Mouse (Mus musculus): Measurements from ENCODE around the gene Tut1. TPM values are rescaled to one million over a fixed set of nuclear protein-coding genes. Genes with fewer than 3 reads are reported as not detected.

Tut1 gene
- total RNA-seq (2012; rRNA removed): 42.6 and 49.6 TPM in 2 replicates

DNA sequence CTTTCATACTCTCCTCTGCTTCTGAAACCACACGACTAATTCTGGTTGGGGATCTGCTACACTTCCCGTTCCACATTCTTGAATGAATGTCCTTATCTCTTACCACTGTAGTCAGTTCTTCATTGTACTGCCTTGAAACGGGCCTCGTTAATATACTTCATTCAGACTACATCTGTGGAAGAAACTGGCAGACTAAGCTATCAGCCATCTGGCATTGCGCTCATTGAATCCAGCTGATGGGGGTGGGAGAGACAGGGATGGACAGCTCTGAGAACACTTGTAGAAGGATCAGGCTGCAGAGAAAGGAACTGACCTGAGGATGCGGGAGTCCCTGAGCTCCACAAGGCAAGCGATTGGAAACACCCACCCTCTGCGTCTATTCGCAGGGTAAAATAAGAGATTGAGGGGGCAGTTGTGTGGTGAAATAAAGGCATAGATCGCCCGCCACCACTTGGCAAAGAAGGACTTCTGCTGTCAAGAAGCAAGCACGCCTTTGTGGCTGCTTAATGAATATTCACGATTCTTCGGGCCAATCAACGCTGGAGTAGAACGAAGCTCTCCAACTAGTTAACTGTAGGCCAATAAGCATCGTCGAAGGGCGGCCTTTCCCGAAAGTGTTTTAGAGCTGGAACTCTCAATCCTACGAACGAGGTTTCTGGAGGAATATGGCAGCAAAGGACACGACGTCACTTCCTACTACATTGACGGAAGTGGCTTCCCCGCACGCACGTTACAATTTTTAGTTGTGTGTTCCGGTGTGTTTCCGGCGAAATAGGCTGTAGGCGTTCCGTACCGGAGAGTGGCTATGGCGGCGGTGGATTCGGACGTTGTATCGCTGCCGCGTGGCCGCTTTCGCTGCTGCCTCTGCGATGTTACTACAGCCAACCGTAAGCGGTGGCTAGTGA, at the start of gene Tut1:
TSS of gene Tut1 (plus strand) at position 713 of the 905 bp plus-strand sequence.
- peak within 1 kb of the TSS; percentile 95 to 97 for H3K4me3 ChIP-seq (ENCODE audit: insufficient read depth in 1 of 2, low read depth in 1 of 2, low read length in 2 of 2, poor library complexity in 1 of 2, severe bottlenecking in 1 of 2)
- H3K36me3 ChIP-seq (ENCODE audit: control insufficient read depth, insufficient read depth, low read length, poor library complexity, severe bottlenecking): peaks cover 30% of the 10 kb centered on the region
- DNase-seq (ENCODE audit: low read depth, low spot score): peak; percentile 96
- H3K27ac ChIP-seq (ENCODE audit: insufficient read depth, low read depth, low read length, poor library complexity, severe bottlenecking): peak within 1 kb of the TSS; percentile 87
- H3K9me3 ChIP-seq (ENCODE audit: control insufficient read depth, insufficient read depth, low read depth, low read length): no peaks in the 10 kb centered on the region
- H3K9ac ChIP-seq (ENCODE audit: insufficient read depth, low read depth, low read length, poor library complexity, severe bottlenecking): peak within 1 kb of the TSS; percentile 97
- no peaks in the 10 kb centered on the region for H3K4me1 ChIP-seq (ENCODE audit: control insufficient read depth in 2 of 2, insufficient read depth in 2 of 2, low read length in 2 of 2, poor library complexity in 1 of 2)
- in situ Hi-C loops (cut with MboI; ENCODE audit: low sequenced_read_pairs in 2 of 2, unreplicated experiment in 2 of 2): no loop called here
- TF ChIP-seq MAFK (IDR thresholded peaks at IDR 0.05; ENCODE audit: insufficient read depth, low read depth, low read length) (0 out of 2 replicates have a peak, but pooled peaks have one; percentile 19), HCFC1 (IDR thresholded peaks at IDR 0.05; ENCODE audit: borderline replicate concordance, insufficient read depth, low read length) (peak; percentile 93), CHD2 (IDR thresholded peaks at IDR 0.05; ENCODE audit: low read depth, low read length) (peak; percentile 83; the same call in 1 of the 2 replicates), ZC3H11A (IDR thresholded peaks at IDR 0.05; ENCODE audit: borderline replicate concordance, low read depth, low read length) (no peak), ZNF384 (IDR thresholded peaks at IDR 0.05; ENCODE audit: low read depth, low read length) (no peak)

DNA sequence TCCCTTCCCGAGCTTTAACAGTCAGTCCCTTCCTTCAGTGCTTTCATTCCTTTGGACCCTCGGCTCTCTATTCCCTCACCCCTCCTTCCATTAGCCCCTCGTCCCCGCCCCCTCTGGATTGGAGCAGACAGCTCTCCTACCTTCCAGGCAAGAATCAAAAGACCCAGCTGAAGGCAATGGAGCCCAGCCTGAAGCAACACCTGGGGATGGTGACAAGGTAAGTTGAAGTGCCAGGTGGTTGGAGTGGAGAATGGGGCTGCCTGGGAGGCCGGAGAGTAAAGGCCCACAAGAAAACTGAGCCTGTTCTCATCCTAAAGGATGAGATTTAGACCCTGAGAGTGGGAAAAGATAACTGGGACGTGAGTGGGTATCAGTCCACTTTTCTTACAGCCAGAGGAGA, 45.1 kb upstream of the Tut1 start:
- TF ChIP-seq ZC3H11A (IDR thresholded peaks at IDR 0.05; ENCODE audit: borderline replicate concordance, low read depth, low read length): no peak
- TF ChIP-seq MAFK (IDR thresholded peaks at IDR 0.05; ENCODE audit: insufficient read depth, low read depth, low read length): no peak
- no peak for TF ChIP-seq CHD2 (IDR thresholded peaks at IDR 0.05; ENCODE audit: low read depth, low read length)
- TF ChIP-seq ZNF384 (IDR thresholded peaks at IDR 0.05; ENCODE audit: low read depth, low read length): no peak
- no peak for TF ChIP-seq HCFC1 (IDR thresholded peaks at IDR 0.05; ENCODE audit: borderline replicate concordance, insufficient read depth, low read length)
- no peak for DNase-seq (ENCODE audit: low read depth, low spot score)
- in situ Hi-C loops (cut with MboI; ENCODE audit: low sequenced_read_pairs in 2 of 2, unreplicated experiment in 2 of 2): loop anchor here in 1 of 2 experiments (25.0 kb wide), 1 partner anchor 1704 kb away; the partner anchor contains the start of genes Ddb1 and Tkfc
- H3K9me3 ChIP-seq (ENCODE audit: control insufficient read depth, insufficient read depth, low read depth, low read length): no peaks in the 10 kb centered on the region
- no peaks in the 10 kb centered on the region for H3K4me1 ChIP-seq (ENCODE audit: control insufficient read depth in 2 of 2, insufficient read depth in 2 of 2, low read length in 2 of 2, poor library complexity in 1 of 2)
- no peak overlapping the region for H3K27ac ChIP-seq (ENCODE audit: insufficient read depth, low read depth, low read length, poor library complexity, severe bottlenecking)
- H3K4me3 ChIP-seq (ENCODE audit: insufficient read depth in 1 of 2, low read depth in 1 of 2, low read length in 2 of 2, poor library complexity in 1 of 2, severe bottlenecking in 1 of 2): no peak overlapping the region
- H3K9ac ChIP-seq (ENCODE audit: insufficient read depth, low read depth, low read length, poor library complexity, severe bottlenecking): no peak overlapping the region
- peaks cover 69% of the 10 kb centered on the region for H3K36me3 ChIP-seq (ENCODE audit: control insufficient read depth, insufficient read depth, low read length, poor library complexity, severe bottlenecking)

DNA sequence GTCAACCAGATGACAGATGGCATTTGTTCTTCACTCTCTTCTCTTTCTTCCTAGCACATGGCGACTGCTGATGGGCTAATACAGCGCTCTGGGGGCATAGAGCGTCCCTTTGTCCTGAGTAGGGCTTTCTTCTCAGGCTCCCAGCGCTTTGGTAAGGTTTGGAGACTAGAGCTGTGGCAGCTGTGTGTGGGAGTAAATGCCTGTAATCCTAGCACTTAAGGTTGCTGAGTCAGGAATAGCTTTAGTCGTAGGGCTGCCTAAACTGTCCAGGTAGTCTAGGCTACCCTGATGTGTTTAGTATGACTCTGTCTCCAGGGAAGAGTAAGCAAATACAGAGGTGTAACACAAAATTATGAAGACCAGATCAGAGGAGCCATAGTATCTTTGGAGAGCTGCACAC, 41.8 kb upstream of the Tut1 start:
- H3K27ac ChIP-seq (ENCODE audit: insufficient read depth, low read depth, low read length, poor library complexity, severe bottlenecking): no peak overlapping the region
- H3K4me3 ChIP-seq (ENCODE audit: insufficient read depth in 1 of 2, low read depth in 1 of 2, low read length in 2 of 2, poor library complexity in 1 of 2, severe bottlenecking in 1 of 2): no peak overlapping the region
- peaks cover 75% of the 10 kb centered on the region for H3K36me3 ChIP-seq (ENCODE audit: control insufficient read depth, insufficient read depth, low read length, poor library complexity, severe bottlenecking)
- no peak overlapping the region for H3K9ac ChIP-seq (ENCODE audit: insufficient read depth, low read depth, low read length, poor library complexity, severe bottlenecking)
- no peaks in the 10 kb centered on the region for H3K4me1 ChIP-seq (ENCODE audit: control insufficient read depth in 2 of 2, insufficient read depth in 2 of 2, low read length in 2 of 2, poor library complexity in 1 of 2)
- H3K9me3 ChIP-seq (ENCODE audit: control insufficient read depth, insufficient read depth, low read depth, low read length): no peaks in the 10 kb centered on the region
- in situ Hi-C loops (cut with MboI; ENCODE audit: low sequenced_read_pairs in 2 of 2, unreplicated experiment in 2 of 2): loop anchor here in 1 of 2 experiments (25.0 kb wide), 1 partner anchor 1700 kb away; the partner anchor contains the start of genes Ddb1 and Tkfc
- TF ChIP-seq CHD2 (IDR thresholded peaks at IDR 0.05; ENCODE audit: low read depth, low read length) (no peak), ZC3H11A (IDR thresholded peaks at IDR 0.05; ENCODE audit: borderline replicate concordance, low read depth, low read length) (no peak), ZNF384 (IDR thresholded peaks at IDR 0.05; ENCODE audit: low read depth, low read length) (no peak), MAFK (IDR thresholded peaks at IDR 0.05; ENCODE audit: insufficient read depth, low read depth, low read length) (no peak), HCFC1 (IDR thresholded peaks at IDR 0.05; ENCODE audit: borderline replicate concordance, insufficient read depth, low read length) (no peak)
- no peak for DNase-seq (ENCODE audit: low read depth, low spot score)

DNA sequence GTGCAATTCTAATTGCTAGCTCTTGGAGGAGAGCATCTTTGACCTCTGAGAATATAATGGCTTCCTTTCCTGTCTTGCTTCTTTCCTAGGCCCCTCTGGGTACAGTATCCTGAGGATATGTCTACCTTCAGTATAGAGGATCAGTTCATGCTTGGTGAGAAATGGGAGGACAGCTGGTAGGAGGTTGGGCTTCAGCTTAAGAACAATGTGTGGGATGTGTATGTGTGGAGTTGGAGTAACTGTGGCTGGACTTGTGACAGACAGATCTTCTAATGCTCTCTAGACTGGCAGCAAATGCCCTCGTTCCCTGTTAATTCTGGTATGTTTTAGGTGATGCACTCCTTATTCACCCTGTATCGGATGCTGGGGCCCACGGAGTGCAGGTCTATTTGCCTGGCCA, 39.4 kb upstream of the Tut1 start:
- Histone ChIP-seq H3K9me3 (ENCODE audit: control insufficient read depth, insufficient read depth, low read depth, low read length) (no peaks in the 10 kb centered on the region), H3K9ac (ENCODE audit: insufficient read depth, low read depth, low read length, poor library complexity, severe bottlenecking) (no peak overlapping the region), H3K4me3 (ENCODE audit: insufficient read depth in 1 of 2, low read depth in 1 of 2, low read length in 2 of 2, poor library complexity in 1 of 2, severe bottlenecking in 1 of 2) (no peak overlapping the region), H3K4me1 (ENCODE audit: control insufficient read depth in 2 of 2, insufficient read depth in 2 of 2, low read length in 2 of 2, poor library complexity in 1 of 2) (no peaks in the 10 kb centered on the region), H3K27ac (ENCODE audit: insufficient read depth, low read depth, low read length, poor library complexity, severe bottlenecking) (no peak overlapping the region), H3K36me3 (ENCODE audit: control insufficient read depth, insufficient read depth, low read length, poor library complexity, severe bottlenecking) (peaks cover 53% of the 10 kb centered on the region)
- in situ Hi-C loops (cut with MboI; ENCODE audit: low sequenced_read_pairs in 2 of 2, unreplicated experiment in 2 of 2): loop anchor here in 1 of 2 experiments (25.0 kb wide), 1 partner anchor 1698 kb away; the partner anchor contains the start of genes Ddb1 and Tkfc
- TF ChIP-seq CHD2 (IDR thresholded peaks at IDR 0.05; ENCODE audit: low read depth, low read length) (no peak), ZNF384 (IDR thresholded peaks at IDR 0.05; ENCODE audit: low read depth, low read length) (no peak), HCFC1 (IDR thresholded peaks at IDR 0.05; ENCODE audit: borderline replicate concordance, insufficient read depth, low read length) (no peak), MAFK (IDR thresholded peaks at IDR 0.05; ENCODE audit: insufficient read depth, low read depth, low read length) (no peak), ZC3H11A (IDR thresholded peaks at IDR 0.05; ENCODE audit: borderline replicate concordance, low read depth, low read length) (no peak)
- DNase-seq (ENCODE audit: low read depth, low spot score): no peak
